Mouse (Mus musculus) kidney, postnatal 0 days (tissue): ENCODE measurements around the gene Pigk. TPM values are rescaled to one million over a fixed set of nuclear protein-coding genes. Genes with fewer than 3 reads are reported as not detected.
A peak's percentile ranks its signal among the peaks of the same experiment; 100 is the strongest.
"Not testable (repeated sequence)": the region's sequence is repeated elsewhere in the genome, so short reads cannot be mapped to it uniquely, and the experiment has no call there.

ENCODE experiments used
- ATAC-seq: fragments of 200-750 bp; cut with Nextera tagmentation; replicated peaks from 2 replicates; pipeline ENCODE4 v1.8.0; 2017; ENCODE audit warnings: low read depth, moderate number of reproducible peaks, moderate TSS enrichment, moderate library complexity; ENCODE audit not compliant: low FRiP score
- DNase-seq: peaks from one replicate; pipeline ENCODE4 v3.0.0-alpha.2; 2016; ENCODE audit warnings: low spot score
- H3K27ac ChIP-seq: fragments of 300-500 bp; sonication (generic); 2 replicates; pipeline ENCODE4 v1.5.1; 2014; ENCODE audit warnings: mild to moderate bottlenecking
- H3K27me3 ChIP-seq: fragments of 300-500 bp; sonication (generic); 2 replicates; pipeline ENCODE4 v1.6.1; 2014; ENCODE audit warnings: low read length, mixed read lengths; ENCODE audit not compliant: insufficient read depth
- H3K36me3 ChIP-seq: fragments of 300-500 bp; sonication (generic); 2 replicates; pipeline ENCODE4 v1.6.1; 2014; ENCODE audit warnings: low read length, mixed read lengths; ENCODE audit not compliant: insufficient read depth
- H3K4me1 ChIP-seq: fragments of 300-500 bp; sonication (generic); replicated peaks from 2 replicates; pipeline ENCODE4 v1.6.1; 2014; ENCODE audit warnings: antibody characterized with exemption, low read length, mixed read lengths; ENCODE audit not compliant: insufficient read depth
- H3K4me2 ChIP-seq: fragments of 300-500 bp; sonication (generic); 2 replicates; pipeline ENCODE4 v1.6.1; 2014; ENCODE audit warnings: mild to moderate bottlenecking, low read length, moderate library complexity, mixed read lengths
- H3K4me3 ChIP-seq: fragments of 300-500 bp; sonication (generic); replicated peaks from 2 replicates; pipeline ENCODE4 v1.5.1; 2014; ENCODE audit warnings: low read depth, low read length
- H3K9ac ChIP-seq: fragments of 300-500 bp; sonication (generic); 2 replicates; pipeline ENCODE4 v1.6.1; 2014; ENCODE audit warnings: low read depth, low read length
- H3K9me3 ChIP-seq: fragments of 300-500 bp; sonication (generic); replicated peaks from 2 replicates; pipeline ENCODE4 v1.6.1; 2016; ENCODE audit warnings: low read length, inconsistent platforms, mixed read lengths
- CTCF ChIP-seq: IDR thresholded peaks from 2 replicates; pipeline ENCODE4 v1.5.1; 2016; ENCODE audit warnings: antibody characterized with exemption, low read depth, mild to moderate bottlenecking, moderate library complexity
- WGBS: fragments of 180-500 bp; shearing (Covaris S2); extraction: QIAGEN DNeasy Blood & Tissue Kit; methylation state at CpG from one replicate; pipeline ENCODE4 v1.1.7; 2014; 5-methylcytosine and 5-hydroxymethylcytosine counted together
- polyA plus RNA-seq: library from polyadenylated mRNA; unstranded; fragments of >200 nt; fragmentation: Nextera tagmentation; extraction: Ambion mirVana; gene quantifications from 2 replicates; pipeline ENCODE4 v1.2.1, GENCODE M21; 2015

Gene Pigk
- polyA plus RNA-seq, 1 experiment from 2014 or later = 48.5 TPM

- 76% methylated on average over 6 of the region's 6 CpGs for WGBS
- Histone ChIP-seq H3K4me2 (no peak overlapping the region), H3K27me3 (no peaks in the 10 kb centered on the region), H3K9ac (no peak overlapping the region), H3K27ac (no peak overlapping the region), H3K9me3 (no peaks in the 10 kb centered on the region), H3K4me3 (no peak overlapping the region), H3K4me1 (no peaks in the 10 kb centered on the region), H3K36me3 (no peaks in the 10 kb centered on the region)
- DNase-seq (no peak), ATAC-seq (no peak)
- no peak for TF ChIP-seq CTCF
Measured at GRCm38 (mm10) chr3:152674663-152675062, 39.2 kb upstream of the Pigk start.

- H3K9ac ChIP-seq = no peak overlapping the region
- ATAC-seq = no peak
- DNase-seq = no peak
- H3K27me3 ChIP-seq = no peaks in the 10 kb centered on the region
- no peaks in the 10 kb centered on the region for H3K36me3 ChIP-seq
- no peak overlapping the region for H3K4me3 ChIP-seq
- 65% methylated on average over 5 of the region's 5 CpGs for WGBS
- TF ChIP-seq CTCF = no peak
- H3K27ac ChIP-seq = 0 out of 2 replicates have a peak overlapping the region, but pooled peaks have one; percentile 13
- no peak overlapping the region for H3K4me2 ChIP-seq
- no peaks in the 10 kb centered on the region for H3K4me1 ChIP-seq
- no peaks in the 10 kb centered on the region for H3K9me3 ChIP-seq
Measured at GRCm38 (mm10) chr3:152688532-152688931, 25.4 kb upstream of the Pigk start.

GRCm38 (mm10) chr3:152689105-152689504 is 24.8 kb upstream of the Pigk start:
- ATAC-seq = 0 out of 2 replicates have a peak, but pooled peaks have one; percentile 25
- H3K27me3 ChIP-seq = no peaks in the 10 kb centered on the region
- peak; percentile 79 for DNase-seq
- 60% methylated on average over 9 of the region's 9 CpGs for WGBS
- no peak overlapping the region for H3K9ac ChIP-seq
- no peaks in the 10 kb centered on the region for H3K9me3 ChIP-seq
- H3K4me3 ChIP-seq = no peak overlapping the region
- H3K36me3 ChIP-seq = no peaks in the 10 kb centered on the region
- TF ChIP-seq CTCF = no peak
- no peaks in the 10 kb centered on the region for H3K4me1 ChIP-seq
- no peak overlapping the region for H3K27ac ChIP-seq
- H3K4me2 ChIP-seq = no peak overlapping the region

GRCm38 (mm10) chr3:152694950-152695349 is 18.9 kb upstream of the Pigk start:
- DNase-seq (no peak), ATAC-seq (no peak)
- H3K9ac ChIP-seq = no peak overlapping the region
- H3K4me2 ChIP-seq = no peak overlapping the region
- WGBS = 93% methylated on average over 3 of the region's 3 CpGs
- no peaks in the 10 kb centered on the region for H3K36me3 ChIP-seq
- H3K4me3 ChIP-seq = no peak overlapping the region
- TF ChIP-seq CTCF = no peak
- no peak overlapping the region for H3K27ac ChIP-seq
- no peaks in the 10 kb centered on the region for H3K27me3 ChIP-seq
- no peaks in the 10 kb centered on the region for H3K4me1 ChIP-seq
- no peaks in the 10 kb centered on the region for H3K9me3 ChIP-seq

GRCm38 (mm10) chr3:152698017-152698416 is 15.9 kb upstream of the Pigk start:
- Histone ChIP-seq H3K4me1 (no peaks in the 10 kb centered on the region), H3K36me3 (no peaks in the 10 kb centered on the region), H3K9me3 (no peaks in the 10 kb centered on the region), H3K9ac (no peak overlapping the region), H3K27me3 (no peaks in the 10 kb centered on the region), H3K27ac (no peak overlapping the region), H3K4me3 (no peak overlapping the region), H3K4me2 (no peak overlapping the region)
- ATAC-seq = no peak
- no peak for DNase-seq
- WGBS = 82% methylated on average over 5 of the region's 5 CpGs
- TF ChIP-seq CTCF = no peak

GRCm38 (mm10) chr3:152699261-152699660 is 14.6 kb upstream of the Pigk start:
- ATAC-seq (no peak), DNase-seq (no peak)
- no peak overlapping the region for H3K4me2 ChIP-seq
- no peak overlapping the region for H3K4me3 ChIP-seq
- no peaks in the 10 kb centered on the region for H3K9me3 ChIP-seq
- TF ChIP-seq CTCF = no peak
- H3K27me3 ChIP-seq = no peaks in the 10 kb centered on the region
- WGBS = 26% methylated on average over 8 of the region's 8 CpGs
- no peak overlapping the region for H3K9ac ChIP-seq
- no peaks in the 10 kb centered on the region for H3K36me3 ChIP-seq
- no peak overlapping the region for H3K27ac ChIP-seq
- H3K4me1 ChIP-seq = no peaks in the 10 kb centered on the region

- not testable (repeated sequence) for H3K4me1 ChIP-seq, H3K36me3 ChIP-seq, H3K4me3 ChIP-seq, H3K27ac ChIP-seq, H3K27me3 ChIP-seq, H3K9ac ChIP-seq, H3K9me3 ChIP-seq, H3K4me2 ChIP-seq
- DNase-seq (peak; percentile 46), ATAC-seq (0 out of 2 replicates have a peak, but pooled peaks have one; percentile 29)
- 93% methylated on average over 8 of the region's 8 CpGs for WGBS
Measured at GRCm38 (mm10) chr3:152701536-152701935, 12.4 kb upstream of the Pigk start.
